Mouse (Mus musculus) heart, postnatal 14 days (tissue): ENCODE results near the gene Nyap2. TPM values are rescaled to one million over a fixed set of nuclear protein-coding genes. Genes with fewer than 3 reads are reported as not detected.
"Not testable (repeated sequence)": the region's sequence is repeated elsewhere in the genome, so short reads cannot be mapped to it uniquely, and the experiment has no call there.

Experiments used
- DNase-seq, 2 experiments: peaks; one replicate each; pipeline ENCODE4 v3.0.0; 2021 to 2022
- intact Hi-C: fragments of 180-260 bp; cut with DNase I; formaldehyde crosslinking; loops from one replicate; pipeline ENCODE4 v1.15.1; 2025
- total RNA-seq, 2 experiments: library from RNA; stranded (reverse); gene quantifications; 2 replicates each; pipeline ENCODE4 v1.2.3; 2021

Nyap2 gene
- total RNA-seq, 2 experiments from 2014 or later, result not detected

DNA sequence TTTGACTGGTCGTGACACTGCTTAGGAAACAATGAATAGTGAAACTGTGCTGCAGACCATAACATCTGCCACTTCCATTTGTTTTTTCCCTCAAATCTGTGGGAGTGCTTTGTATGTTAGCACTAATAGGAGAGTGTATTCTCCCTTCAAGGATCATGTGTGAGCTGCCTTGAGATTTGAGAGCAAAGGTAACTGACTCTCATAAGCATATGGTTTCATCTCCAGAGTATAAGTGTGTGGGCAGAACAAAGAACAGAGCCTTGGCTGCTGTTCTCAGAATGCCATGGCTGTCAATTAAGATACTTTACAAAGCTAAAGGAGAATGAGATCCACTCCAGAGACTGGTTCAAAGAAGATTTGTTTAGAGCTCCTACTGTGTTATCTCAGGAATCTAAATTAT lies 96.6 kb downstream of the Nyap2 start:
- no peak for DNase-seq
- intact Hi-C loops, result no loop called here

- no peak for DNase-seq
- intact Hi-C loops, result no loop called here
These were observed 103.0 kb downstream of the Nyap2 start for GRCm38 (mm10) chr1:81179725-81180124.

GRCm38 (mm10) chr1:81180686-81181085 lies 103.9 kb downstream of the Nyap2 start:
- DNase-seq, result no peak

GRCm38 (mm10) chr1:81209536-81209935 lies 132.8 kb downstream of the Nyap2 start:
- no peak for DNase-seq
- intact Hi-C loops, result no loop called here

More at GRCm38 (mm10) chr1:81180686-81181085, 103.9 kb downstream of the Nyap2 start:
- intact Hi-C loops, result no loop called here

DNA sequence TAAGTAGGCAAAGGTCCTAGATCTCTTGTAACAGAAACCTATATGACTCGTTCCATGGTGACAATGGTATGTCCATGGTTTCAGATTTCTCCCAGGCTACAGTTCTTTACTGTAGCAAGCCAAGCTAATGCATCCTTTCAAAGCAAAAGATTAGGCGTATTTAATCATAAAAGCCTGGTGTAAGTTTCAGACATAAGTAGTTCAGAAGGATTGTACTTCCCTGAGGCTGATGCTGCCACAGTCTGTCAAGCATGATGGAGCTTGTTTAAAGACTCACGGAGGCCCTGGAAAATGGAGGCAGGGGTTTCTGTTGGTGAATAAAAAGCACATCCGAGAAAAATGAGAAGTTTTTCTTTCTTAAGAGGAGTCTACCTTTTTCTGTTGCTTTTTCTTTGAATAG lies 134.7 kb downstream of the Nyap2 start:
- intact Hi-C loops, result no loop called here

DNA sequence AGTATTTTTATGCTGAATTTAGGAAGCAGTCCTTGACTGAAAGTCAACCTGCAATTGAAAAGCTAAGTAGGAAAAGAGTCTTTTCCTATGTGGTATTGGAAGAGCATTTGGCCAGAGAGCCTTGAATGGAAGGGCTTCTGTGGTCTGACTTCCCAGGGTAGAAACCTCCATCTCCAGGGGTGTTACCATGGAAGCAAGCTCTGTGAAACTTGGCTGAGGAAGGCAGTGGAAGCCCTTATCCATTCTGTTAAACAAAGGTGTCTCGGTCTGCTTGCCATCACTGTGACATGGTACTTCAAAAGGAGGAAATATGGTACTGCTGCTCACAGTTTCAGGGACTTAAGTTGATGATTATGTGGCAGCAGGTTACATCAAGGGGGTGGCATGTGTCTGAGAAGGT lies 143.0 kb downstream of the Nyap2 start:
- intact Hi-C loops, result no loop called here
- no peak for DNase-seq

More for the DNA sequence above, 134.7 kb downstream of the Nyap2 start:
- no peak for DNase-seq

DNA sequence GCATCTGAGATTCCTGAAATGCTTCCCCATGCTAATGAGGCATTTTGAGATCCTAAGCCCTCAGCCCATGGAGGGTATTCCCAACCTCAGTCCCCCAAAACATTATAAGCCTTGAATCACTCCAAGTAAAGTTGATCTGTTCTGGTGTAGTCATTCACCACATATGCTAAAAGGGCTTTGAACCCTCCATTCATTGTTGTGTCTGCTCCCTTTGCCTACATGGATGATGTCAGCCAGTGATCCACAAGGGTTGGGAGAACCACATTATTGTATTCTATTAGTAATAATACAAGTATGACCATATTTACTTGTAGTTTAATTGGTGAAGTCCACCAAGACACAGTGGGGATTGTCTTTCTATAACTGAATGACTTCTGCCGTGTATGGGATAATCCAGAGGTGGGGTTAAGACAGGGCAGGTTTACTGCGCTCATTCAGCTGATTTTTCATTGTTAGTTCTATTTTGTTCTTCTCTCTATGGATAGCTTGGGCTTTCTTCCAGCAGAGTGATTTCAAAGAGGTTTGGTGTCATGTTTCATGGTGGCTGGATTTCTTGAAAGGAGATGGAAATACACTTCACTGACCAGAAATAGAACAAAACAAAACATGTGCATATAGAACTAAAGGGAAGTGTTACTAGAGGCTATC lies 155.1 kb downstream of the Nyap2 start:
- intact Hi-C loops, result no loop called here
- DNase-seq, result no peak

DNA sequence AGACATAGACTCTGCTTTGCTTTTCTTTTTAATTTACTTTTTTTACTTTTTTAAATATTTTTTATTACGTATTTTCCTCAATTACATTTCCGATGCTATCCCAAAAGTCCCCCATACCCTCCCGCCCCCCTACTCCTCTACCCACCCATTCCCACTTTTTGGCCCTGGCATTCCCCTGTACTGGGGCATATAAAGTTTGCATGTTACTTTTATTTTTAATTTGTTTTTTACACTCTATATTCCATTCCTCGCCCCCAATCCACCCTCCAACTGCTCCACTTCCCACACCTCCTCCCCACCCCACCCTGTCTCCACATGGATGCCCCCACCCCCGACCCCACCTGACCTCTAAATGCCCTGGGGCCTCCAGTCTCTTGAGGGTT lies 155.6 kb downstream of the Nyap2 start:
- intact Hi-C loops, DNase-seq: not testable (repeated sequence)

- intact Hi-C loops, result no loop called here
- DNase-seq, result no peak
These were observed 171.9 kb downstream of the Nyap2 start for GRCm38 (mm10) chr1:81248447-81249205.

- no peak for DNase-seq
- intact Hi-C loops, result no loop called here
These were observed 173.3 kb downstream of the Nyap2 start for GRCm38 (mm10) chr1:81250068-81250467.

- DNase-seq, result no peak
- intact Hi-C loops, result no loop called here
These were observed 189.7 kb downstream of the Nyap2 start for GRCm38 (mm10) chr1:81266441-81266840.

DNA sequence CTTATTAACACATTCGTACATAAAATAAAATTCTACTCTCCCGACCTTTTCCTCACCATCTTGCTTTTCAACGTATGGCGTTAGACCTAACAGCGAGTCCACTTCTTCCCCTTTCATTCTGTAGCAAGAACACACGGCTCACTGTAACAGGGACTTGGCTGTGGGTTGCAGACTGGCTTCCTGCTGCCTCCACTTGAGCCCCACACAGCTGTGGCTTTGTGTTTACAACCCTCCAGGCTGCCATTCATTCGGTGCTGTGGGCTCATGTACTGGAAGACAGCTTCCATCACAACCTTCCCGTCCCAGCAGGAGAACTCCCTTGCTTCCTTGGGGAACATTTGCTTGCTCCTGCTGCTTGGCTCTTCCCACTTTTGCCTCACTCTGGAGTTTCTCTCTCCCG lies 204.2 kb downstream of the Nyap2 start:
- intact Hi-C loops, result no loop called here
- no peak for DNase-seq

DNA sequence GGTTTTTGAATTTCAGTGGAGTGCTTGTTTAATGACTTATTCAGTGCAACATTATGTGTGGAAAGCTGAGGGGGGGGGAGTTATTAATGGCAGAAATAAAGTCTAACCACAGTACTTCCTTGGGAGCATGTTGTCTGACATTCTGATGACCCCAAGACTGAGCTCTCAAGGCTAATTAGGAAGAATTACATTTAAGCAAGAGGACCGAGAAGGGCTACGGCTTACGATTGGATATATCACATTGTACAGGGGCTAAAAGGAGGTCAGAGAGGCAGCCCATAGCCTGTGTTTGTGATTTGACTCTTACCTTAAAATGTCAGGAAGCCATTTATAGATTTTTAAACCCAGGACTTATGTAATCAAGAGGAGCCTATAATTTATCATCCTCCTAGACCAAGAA lies 208.9 kb downstream of the Nyap2 start:
- intact Hi-C loops, result loop anchor here (2.0 kb wide), 1 partner anchor 455 kb away; no protein-coding TSS in a partner anchor
- DNase-seq, result no peak

DNA sequence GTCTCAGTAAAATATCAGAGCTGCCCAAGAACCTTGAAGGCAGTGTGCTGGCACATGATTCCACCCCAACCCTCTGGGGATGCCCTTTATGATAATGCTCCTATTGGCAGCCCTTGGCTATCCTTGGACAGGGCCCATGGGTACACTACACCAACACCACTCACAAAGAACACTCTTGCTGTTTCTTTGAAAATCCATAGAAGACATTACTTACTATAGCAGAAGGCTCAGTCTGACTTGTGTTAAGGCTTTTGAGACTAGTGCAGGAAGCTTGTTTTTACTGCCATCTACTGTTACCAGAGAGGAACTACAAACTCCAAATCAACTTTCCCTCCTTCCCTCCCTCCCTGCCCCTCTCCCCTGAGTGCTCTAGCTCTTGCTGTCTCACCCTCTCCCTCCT lies 210.3 kb downstream of the Nyap2 start:
- intact Hi-C loops, result loop anchor here (2.0 kb wide), 1 partner anchor 456 kb away; no protein-coding TSS in a partner anchor
- DNase-seq, result no peak

DNA sequence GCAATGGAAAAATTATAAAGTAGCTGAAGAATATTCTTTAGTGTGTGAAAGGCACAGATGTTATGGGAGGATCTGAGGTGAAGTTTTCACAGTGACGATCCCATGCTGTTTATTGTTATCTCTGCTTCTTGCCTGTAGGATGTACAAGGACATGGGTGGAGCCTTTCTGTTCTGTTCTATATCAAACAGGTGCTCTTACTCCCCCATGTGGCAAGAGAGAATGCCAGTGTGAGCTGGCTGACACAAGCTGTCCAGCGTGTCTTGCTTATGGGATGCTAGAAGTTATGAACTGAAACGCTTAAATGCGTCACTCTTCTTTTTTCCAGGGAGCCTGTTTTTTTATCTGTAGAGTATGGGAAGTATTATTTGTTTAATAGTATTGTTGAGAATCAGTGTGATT lies 224.0 kb downstream of the Nyap2 start:
- intact Hi-C loops, result loop anchor here (5.0 kb wide), 1 partner anchor 468 kb away; no protein-coding TSS in a partner anchor
- DNase-seq, result no peak

DNA sequence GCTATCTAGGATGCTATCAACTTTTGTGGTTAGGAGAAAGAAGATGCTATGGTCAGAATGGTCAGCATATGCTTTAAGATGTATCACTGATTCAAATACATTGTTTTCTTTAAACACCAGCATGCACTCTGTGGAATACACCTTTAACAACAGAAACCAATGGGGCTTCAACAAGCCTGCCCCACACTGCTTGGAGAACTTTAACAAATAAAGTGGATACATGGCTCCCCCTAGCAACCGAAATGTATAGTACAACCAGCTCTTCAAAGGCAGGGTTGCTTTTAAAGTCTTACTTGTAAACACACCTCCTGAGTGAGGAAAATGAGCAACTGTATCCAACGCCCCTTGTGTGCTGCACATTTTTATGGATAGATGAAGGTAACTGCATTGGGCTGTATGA lies 224.9 kb downstream of the Nyap2 start:
- peak in 1 of 2 experiments; percentile 39 for DNase-seq
- intact Hi-C loops, result loop anchor here (5.0 kb wide), 1 partner anchor 469 kb away; no protein-coding TSS in a partner anchor

- no peak for DNase-seq
- intact Hi-C loops, result loop anchor here (5.0 kb wide), 1 partner anchor 471 kb away; no protein-coding TSS in a partner anchor
These were observed 226.6 kb downstream of the Nyap2 start for GRCm38 (mm10) chr1:81303389-81303788.

- DNase-seq, result no peak
- intact Hi-C loops, result no loop called here
These were observed 230.7 kb downstream of the Nyap2 start for GRCm38 (mm10) chr1:81307407-81307806.

GRCm38 (mm10) chr1:81307934-81308333 lies 231.2 kb downstream of the Nyap2 start:
- DNase-seq, result no peak
- intact Hi-C loops, result no loop called here

- intact Hi-C loops, result loop anchor here (2.0 to 10.0 kb wide), 4 partner anchors 375 to 1335 kb away; no protein-coding TSS in a partner anchor
- peak; percentile 46 to 70 for DNase-seq
These were observed 233.4 kb downstream of the Nyap2 start for GRCm38 (mm10) chr1:81310087-81310626.

GRCm38 (mm10) chr1:81316403-81316994 lies 239.7 kb downstream of the Nyap2 start:
- peak; percentile 64 to 82 for DNase-seq
- intact Hi-C loops, result loop anchor here (1.0 to 10.0 kb wide), 4 partner anchors 368 to 1328 kb away; no protein-coding TSS in a partner anchor
